Mouse (Mus musculus) myocyte (in vitro differentiated cells): ENCODE data around the gene Ero1lb.

Experiments used
- E2F4 ChIP-seq: IDR thresholded peaks from one replicate; pipeline ENCODE4 v1.6.1; 2011; ENCODE audit warnings: mild to moderate bottlenecking, control low read depth, moderate library complexity; ENCODE audit not compliant: insufficient read depth
- MYOG ChIP-seq, 3 experiments: IDR thresholded peaks; one replicate each; pipeline ENCODE4 v1.6.1; 2011; ENCODE audit warnings: control low read depth in 2 of 3, low read depth in 2 of 3, mild to moderate bottlenecking in 2 of 3; ENCODE audit not compliant: insufficient read length in 2 of 3, control insufficient read depth in 1 of 3, insufficient read depth in 1 of 3
- POLR2A ChIP-seq: IDR thresholded peaks from one replicate; pipeline ENCODE4 v1.6.1; 2011; ENCODE audit warnings: low read depth, mild to moderate bottlenecking, control low read depth, moderate library complexity; ENCODE audit not compliant: insufficient read length
- SRF ChIP-seq: IDR thresholded peaks from one replicate; pipeline ENCODE4 v1.6.1; 2011; ENCODE audit warnings: low read depth; ENCODE audit not compliant: control insufficient read depth, insufficient read length
- TCF12 ChIP-seq: IDR thresholded peaks from one replicate; pipeline ENCODE4 v1.6.1; 2011; ENCODE audit warnings: mild to moderate bottlenecking, control low read depth; ENCODE audit not compliant: poor library complexity, insufficient read depth, severe bottlenecking
- TCF3 ChIP-seq: IDR thresholded peaks from one replicate; pipeline ENCODE4 v1.6.1; 2011; ENCODE audit warnings: low read depth, control low read depth; ENCODE audit not compliant: insufficient read length
- USF1 ChIP-seq: IDR thresholded peaks from one replicate; pipeline ENCODE4 v1.6.1; 2011; ENCODE audit warnings: low read depth, mild to moderate bottlenecking, control low read depth, moderate library complexity

DNA sequence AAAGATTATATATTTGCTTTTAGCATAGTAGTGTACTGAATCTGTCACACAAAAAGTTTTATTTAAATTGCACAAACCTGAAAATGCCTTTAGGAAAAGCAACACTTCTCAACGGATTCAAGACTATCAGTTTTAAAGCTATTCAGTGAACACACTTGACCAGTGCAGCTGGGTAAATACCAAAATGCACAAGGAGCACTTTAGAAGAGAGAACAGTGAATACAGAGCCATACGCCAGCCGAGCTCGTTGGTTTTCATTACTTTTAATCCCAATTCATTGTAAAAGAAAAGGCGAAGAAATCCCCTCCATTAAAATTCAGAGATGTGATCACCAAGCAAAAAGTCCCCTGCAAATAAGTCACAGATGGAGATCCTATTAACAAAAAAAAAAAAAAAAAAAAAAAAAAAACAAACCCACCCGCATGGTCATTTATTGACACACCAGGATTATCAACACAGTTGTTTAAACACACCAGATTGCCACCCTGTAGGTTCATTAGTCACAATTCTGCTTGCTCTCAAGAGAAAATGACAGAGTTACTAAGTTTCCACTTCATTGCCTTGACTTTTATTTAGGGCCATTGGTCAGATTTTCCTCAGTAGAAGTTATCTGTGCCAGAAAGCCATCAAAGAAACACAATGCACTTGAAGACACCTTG is 6.1 kb upstream of the Ero1lb start:
- TF ChIP-seq POLR2A, result no peak
- no peak for TF ChIP-seq MYOG (IDR thresholded peaks at IDR 0.05; ENCODE audit: control insufficient read depth in 1 of 3, insufficient read depth in 1 of 3, insufficient read length in 2 of 3, low read depth in 2 of 3)
- no peak for TF ChIP-seq USF1
- TF ChIP-seq E2F4, result no peak
- TF ChIP-seq TCF12, result no peak
- TF ChIP-seq SRF, result no peak
- TF ChIP-seq TCF3, result no peak
